Mouse (Mus musculus) hindbrain, embryonic 14.5 days (tissue): ENCODE data around the gene Ube2m. TPM values are rescaled to one million over a fixed set of nuclear protein-coding genes. Genes with fewer than 3 reads are reported as not detected.
A peak's percentile ranks its signal among the peaks of the same experiment; 100 is the strongest.

Source experiments
- ATAC-seq: fragments of 200-750 bp; cut with Nextera tagmentation; 2 replicates; pipeline ENCODE4 v1.8.0; 2017; ENCODE audit warnings: moderate number of reproducible peaks, mild to moderate bottlenecking, moderate TSS enrichment, moderate library complexity; ENCODE audit not compliant: low FRiP score
- DNase-seq: peaks from one replicate; pipeline ENCODE4 v3.0.0-alpha.2; 2015; ENCODE audit warnings: low spot score
- H3K27ac ChIP-seq: fragments of 300-500 bp; sonication (generic); 2 replicates; pipeline ENCODE4 v1.5.1; 2014; ENCODE audit warnings: mild to moderate bottlenecking, moderate library complexity
- H3K27me3 ChIP-seq: fragments of 300-500 bp; sonication (generic); 2 replicates; pipeline ENCODE4 v1.6.1; 2014; ENCODE audit warnings: mild to moderate bottlenecking, low read length, mixed read lengths; ENCODE audit not compliant: control insufficient read depth, insufficient read depth
- H3K36me3 ChIP-seq: fragments of 300-500 bp; sonication (generic); replicated peaks from 2 replicates; pipeline ENCODE4 v1.6.1; 2014; ENCODE audit not compliant: control insufficient read depth, insufficient read depth
- H3K4me1 ChIP-seq: fragments of 300-500 bp; sonication (generic); replicated peaks from 2 replicates; pipeline ENCODE4 v1.6.1; 2014; ENCODE audit warnings: antibody characterized with exemption, low read length, mixed read lengths; ENCODE audit not compliant: control insufficient read depth, insufficient read depth
- H3K4me2 ChIP-seq: fragments of 300-500 bp; sonication (generic); replicated peaks from 2 replicates; pipeline ENCODE4 v1.6.1; 2014; ENCODE audit warnings: mild to moderate bottlenecking, moderate library complexity
- H3K4me3 ChIP-seq: fragments of 300-500 bp; sonication (generic); replicated peaks from 2 replicates; pipeline ENCODE4 v1.5.1; 2014; ENCODE audit warnings: mild to moderate bottlenecking, low read length
- H3K9ac ChIP-seq: fragments of 300-500 bp; sonication (generic); 2 replicates; pipeline ENCODE4 v1.6.1; 2014
- H3K9me3 ChIP-seq: fragments of 300-500 bp; sonication (generic); 2 replicates; pipeline ENCODE4 v1.6.1; 2016; ENCODE audit warnings: low read length; ENCODE audit not compliant: control insufficient read depth
- WGBS: fragments of 180-500 bp; shearing (Covaris S2); extraction: QIAGEN DNeasy Blood & Tissue Kit; methylation state at CpG from one replicate; pipeline ENCODE4 v1.1.7; 2014; 5-methylcytosine and 5-hydroxymethylcytosine counted together
- polyA plus RNA-seq: library from polyadenylated mRNA; unstranded; fragments of >200 nt; fragmentation: Nextera tagmentation; extraction: Ambion mirVana; gene quantifications from 2 replicates; pipeline ENCODE4 v1.2.1, GENCODE M21; 2014

Gene Ube2m
- polyA plus RNA-seq, 1 experiment from 2014 or later: 179 TPM

- DNase-seq: no peak
- WGBS: 34% methylated on average over 4 of the region's 4 CpGs
- H3K36me3 ChIP-seq: peaks cover 53% of the 10 kb centered on the region
- H3K4me3 ChIP-seq: peak overlapping the region; percentile 99
- no peaks in the 10 kb centered on the region for H3K9me3 ChIP-seq
- peak overlapping the region; percentile 99 for H3K4me2 ChIP-seq
- H3K27ac ChIP-seq: peak overlapping the region; percentile 98
- H3K27me3 ChIP-seq: no peaks in the 10 kb centered on the region
- peak overlapping the region; percentile 94 for H3K9ac ChIP-seq
- no peak for ATAC-seq
- H3K4me1 ChIP-seq: peaks cover 27% of the 10 kb centered on the region
These were observed 12.5 kb downstream of the Ube2m start for GRCm38 (mm10) chr7:13025511-13026112.

DNA sequence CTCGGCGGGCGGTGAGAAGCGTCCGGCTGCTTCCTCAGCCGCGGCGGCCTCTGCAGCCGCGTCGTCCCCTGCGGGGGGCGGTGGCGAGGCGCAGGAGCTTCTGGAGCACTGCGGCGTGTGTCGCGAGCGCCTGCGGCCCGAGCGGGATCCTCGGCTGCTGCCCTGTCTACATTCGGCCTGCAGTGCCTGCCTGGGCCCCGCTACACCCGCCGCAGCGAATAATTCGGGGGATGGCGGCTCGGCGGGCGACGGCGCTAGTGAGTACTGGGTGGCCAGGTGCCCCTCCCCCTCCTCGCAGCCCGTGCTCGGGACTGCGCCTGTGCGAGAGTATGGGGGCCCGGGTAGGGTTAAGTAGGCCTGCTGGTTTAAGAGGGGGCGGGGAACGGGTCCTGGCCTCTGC lies 13.3 kb downstream of the Ube2m start:
- under 1% methylated on average over 29 of the region's 44 CpGs for WGBS
- peaks cover 45% of the 10 kb centered on the region for H3K36me3 ChIP-seq
- no peaks in the 10 kb centered on the region for H3K27me3 ChIP-seq

DNA sequence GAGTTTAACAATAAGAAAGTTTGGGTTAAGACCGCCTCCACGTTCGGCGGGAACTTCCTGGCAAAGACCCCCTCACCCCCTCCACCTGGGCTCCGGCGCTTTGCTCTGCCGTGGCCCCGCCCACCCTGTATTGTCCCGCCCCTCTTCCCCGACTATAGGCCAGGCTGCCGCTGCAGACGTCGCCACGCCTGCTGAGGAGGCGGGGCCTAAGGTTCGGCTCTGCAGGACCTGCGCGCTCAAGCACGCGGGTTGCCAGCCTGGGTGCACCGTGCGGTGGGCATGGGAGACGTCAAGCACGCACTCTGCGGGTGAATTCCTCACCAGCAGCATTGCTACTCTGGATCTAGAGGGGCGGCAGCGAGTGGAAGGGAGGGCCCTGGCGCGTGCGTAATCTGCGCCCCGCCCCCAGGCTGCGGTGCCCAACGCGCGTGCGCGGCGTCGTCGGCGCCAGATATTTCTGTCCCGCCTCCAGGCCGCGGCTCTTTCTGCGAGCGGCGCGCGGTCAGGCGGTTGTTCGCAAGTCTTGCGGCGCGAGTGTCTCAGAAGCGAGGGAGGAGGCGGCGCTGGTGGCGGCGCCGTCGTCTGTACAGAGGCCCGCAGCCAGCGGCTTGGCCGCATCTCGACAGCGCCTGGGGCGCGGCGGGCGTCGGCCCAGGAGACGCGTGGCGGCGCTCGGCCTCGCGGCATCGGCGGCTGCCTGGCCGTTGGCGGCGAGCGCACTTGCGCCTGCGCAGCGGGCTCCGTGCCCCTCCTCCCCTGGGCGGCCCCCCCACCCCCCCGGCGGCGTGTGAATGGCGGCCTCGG lies 13.9 kb downstream of the Ube2m start:
- WGBS: under 1% methylated on average over 87 of the region's 95 CpGs
- peaks cover 27% of the 10 kb centered on the region for H3K4me1 ChIP-seq
- peak overlapping the region; percentile 99 for H3K4me3 ChIP-seq
- H3K27ac ChIP-seq: peak overlapping the region; percentile 98
- peak overlapping the region; percentile 99 for H3K4me2 ChIP-seq
- no peaks in the 10 kb centered on the region for H3K9me3 ChIP-seq
- peaks cover 38% of the 10 kb centered on the region for H3K36me3 ChIP-seq
- H3K27me3 ChIP-seq: no peaks in the 10 kb centered on the region
- ATAC-seq: peak; percentile 90
- H3K9ac ChIP-seq: peak overlapping the region; percentile 94
- DNase-seq: peak; percentile 94

More for the DNA sequence above, 13.3 kb downstream of the Ube2m start:
- ATAC-seq (peak; percentile 65), DNase-seq (peak; percentile 68)
- H3K9ac ChIP-seq: peak overlapping the region; percentile 94
- H3K27ac ChIP-seq: peak overlapping the region; percentile 98
- H3K4me1 ChIP-seq: peaks cover 27% of the 10 kb centered on the region
- H3K4me3 ChIP-seq: peak overlapping the region; percentile 99
- H3K9me3 ChIP-seq: no peaks in the 10 kb centered on the region
- peak overlapping the region; percentile 99 for H3K4me2 ChIP-seq

- peaks cover 27% of the 10 kb centered on the region for H3K4me1 ChIP-seq
- no peaks in the 10 kb centered on the region for H3K9me3 ChIP-seq
- peak overlapping the region; percentile 98 for H3K27ac ChIP-seq
- H3K36me3 ChIP-seq: peaks cover 26% of the 10 kb centered on the region
- ATAC-seq: peak; percentile 32
- H3K9ac ChIP-seq: peak overlapping the region; percentile 94
- DNase-seq: peak; percentile 57
- H3K27me3 ChIP-seq: no peaks in the 10 kb centered on the region
- WGBS: 4% methylated on average over 31 of the region's 31 CpGs
- peak overlapping the region; percentile 99 for H3K4me3 ChIP-seq
- H3K4me2 ChIP-seq: peak overlapping the region; percentile 99
These were observed 15.1 kb downstream of the Ube2m start for GRCm38 (mm10) chr7:13022773-13023535.

- H3K27me3 ChIP-seq: no peaks in the 10 kb centered on the region
- no peak overlapping the region for H3K4me3 ChIP-seq
- H3K4me2 ChIP-seq: no peak overlapping the region
- no peaks in the 10 kb centered on the region for H3K36me3 ChIP-seq
- H3K9me3 ChIP-seq: no peaks in the 10 kb centered on the region
- 91% methylated on average over 1 of the region's 1 CpGs for WGBS
- no peak for DNase-seq
- no peak overlapping the region for H3K9ac ChIP-seq
- H3K27ac ChIP-seq: no peak overlapping the region
- ATAC-seq: no peak
- H3K4me1 ChIP-seq: peaks cover 5% of the 10 kb centered on the region
These were observed 22.9 kb downstream of the Ube2m start for GRCm38 (mm10) chr7:13015217-13015616.

- Histone ChIP-seq H3K27me3 (no peaks in the 10 kb centered on the region), H3K27ac (no peak overlapping the region), H3K36me3 (no peaks in the 10 kb centered on the region), H3K9me3 (no peaks in the 10 kb centered on the region), H3K4me1 (peaks cover 5% of the 10 kb centered on the region), H3K4me2 (no peak overlapping the region), H3K9ac (no peak overlapping the region), H3K4me3 (no peak overlapping the region)
- no peak for ATAC-seq
- no peak for DNase-seq
- 39% methylated on average over 6 of the region's 6 CpGs for WGBS
These were observed 23.7 kb downstream of the Ube2m start for GRCm38 (mm10) chr7:13014275-13014839.

DNA sequence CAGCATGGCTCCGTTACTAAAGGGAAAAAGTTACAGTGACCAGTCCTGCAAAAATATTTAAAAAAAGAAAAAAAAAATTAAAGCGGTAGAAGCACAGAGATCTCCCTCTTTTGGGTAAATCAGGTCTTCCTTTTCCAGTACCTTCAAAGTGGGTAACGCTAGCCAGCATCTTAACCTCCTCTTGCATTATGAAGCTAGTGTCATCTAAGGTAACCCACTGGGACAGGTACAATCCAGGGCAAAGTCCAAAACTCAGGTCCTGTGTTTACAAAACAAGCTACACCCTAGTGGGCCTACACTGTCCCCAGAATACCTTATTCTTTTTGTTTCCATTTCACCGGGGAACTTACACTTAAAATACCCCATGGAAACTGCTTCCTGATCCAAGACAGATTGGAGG lies 24.4 kb downstream of the Ube2m start:
- Histone ChIP-seq H3K27me3 (no peaks in the 10 kb centered on the region), H3K9ac (no peak overlapping the region), H3K4me3 (no peak overlapping the region), H3K4me2 (no peak overlapping the region), H3K36me3 (no peaks in the 10 kb centered on the region), H3K27ac (no peak overlapping the region), H3K4me1 (peaks cover 5% of the 10 kb centered on the region), H3K9me3 (no peaks in the 10 kb centered on the region)
- ATAC-seq: no peak
- 65% methylated on average over 4 of the region's 4 CpGs for WGBS
- DNase-seq: no peak

DNA sequence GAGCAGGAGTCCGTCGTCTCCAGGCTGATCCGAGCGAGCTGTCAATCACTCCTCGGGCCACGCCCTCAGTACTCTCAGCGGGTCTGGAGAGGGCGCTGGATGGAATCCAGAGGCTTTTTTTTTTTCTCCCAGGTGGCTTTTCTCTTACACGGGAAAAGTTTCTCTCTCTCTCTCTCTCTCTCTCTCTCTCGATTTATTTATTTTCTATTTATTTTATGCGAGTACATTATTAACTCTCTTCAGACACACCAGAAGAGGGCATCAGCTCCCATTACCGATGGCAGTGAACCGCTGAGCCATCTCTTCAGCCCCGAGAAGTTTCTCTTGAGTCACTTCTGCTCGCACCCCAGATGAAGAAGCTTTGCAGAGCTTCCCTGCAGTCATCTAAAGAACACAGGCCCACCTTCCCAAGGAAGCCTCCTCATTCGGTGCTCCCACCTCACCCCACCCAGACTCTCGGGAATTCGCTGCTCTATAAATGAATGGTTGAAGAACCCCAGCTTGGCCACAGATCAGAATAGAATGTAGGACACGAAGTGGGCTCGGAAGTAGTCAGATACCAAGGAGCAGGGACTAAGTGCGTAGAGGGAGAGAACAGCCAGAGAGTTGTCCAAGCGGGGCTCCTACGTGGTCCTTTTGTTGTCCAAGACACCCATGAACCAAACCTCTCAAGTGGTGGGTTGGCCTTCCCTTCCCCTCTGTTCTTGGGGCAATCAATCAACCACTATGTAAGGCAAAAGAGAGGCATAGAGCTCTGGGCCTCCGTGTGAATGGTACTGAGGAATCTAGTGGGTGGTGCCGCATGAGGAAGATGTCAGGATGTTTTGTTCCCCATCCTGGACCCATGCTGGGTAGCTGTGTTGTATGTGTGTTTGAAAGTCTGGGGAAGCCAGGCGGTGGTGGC lies 27.8 kb downstream of the Ube2m start, which contains the start of gene Zbtb45:
Gene Zbtb45 (minus strand): TSS at position 30 of the 904 bp plus-strand sequence.
- Histone ChIP-seq H3K4me3 (peak within 1 kb of the TSS; percentile 58), H3K27me3 (no peaks in the 10 kb centered on the region), H3K27ac (peak within 1 kb of the TSS; percentile 93), H3K36me3 (peaks cover 18% of the 10 kb centered on the region), H3K4me1 (peaks cover 15% of the 10 kb centered on the region), H3K9ac (peak within 1 kb of the TSS; percentile 80), H3K4me2 (peak within 1 kb of the TSS; percentile 60), H3K9me3 (no peaks in the 10 kb centered on the region)
- WGBS: 6% methylated on average over 26 of the region's 26 CpGs
- no peak for DNase-seq
- no peak for ATAC-seq
